Mouse (Mus musculus): ENCODE results near the gene Sfrp4.

The Sfrp4 gene

DNA sequence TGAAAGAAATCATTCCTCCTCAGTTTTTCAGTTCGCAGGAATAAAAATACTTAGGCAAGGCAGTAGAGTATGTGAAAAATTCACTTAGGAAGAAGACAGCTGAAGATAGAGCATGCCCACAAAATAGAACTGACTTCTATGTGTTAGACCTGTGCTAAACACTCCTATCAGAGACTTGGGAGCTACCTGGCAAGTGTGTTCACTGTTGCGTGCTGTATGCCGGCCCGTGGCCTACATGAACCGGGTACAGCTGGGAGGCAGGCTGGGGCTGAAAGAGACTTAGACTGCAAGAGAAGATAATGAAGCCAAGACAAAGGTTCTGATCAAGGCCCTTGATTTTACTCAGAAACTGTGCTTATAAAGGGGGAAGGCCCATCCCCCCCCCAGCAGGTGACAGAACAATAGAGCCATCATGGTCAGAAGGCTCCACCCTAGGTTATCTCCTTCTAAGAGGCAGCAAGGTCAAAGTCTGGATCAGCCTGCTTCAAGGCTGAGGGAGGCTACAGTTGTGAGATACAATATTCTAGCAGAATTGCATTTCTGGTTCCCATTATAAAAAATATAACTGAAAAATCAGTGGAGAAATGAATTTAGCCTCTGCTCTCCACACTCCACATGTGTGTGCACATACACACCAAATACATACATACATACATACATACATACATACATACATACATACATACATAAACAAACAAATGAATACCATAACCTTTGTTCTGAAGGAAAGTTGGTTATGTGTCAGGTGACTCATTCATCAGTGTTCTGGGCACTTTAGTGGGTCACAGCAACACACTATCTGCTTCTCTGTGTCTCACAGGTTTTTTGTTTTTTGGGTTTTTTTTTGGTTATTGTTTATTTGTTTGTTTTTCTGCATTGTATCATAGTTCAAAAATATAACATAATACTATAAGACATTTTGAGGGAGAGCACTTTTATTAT lies 8.1 kb downstream of the Sfrp4 start:
- no peak for DNase-seq (ENCODE audit: low spot score in 2 of 2)

DNA sequence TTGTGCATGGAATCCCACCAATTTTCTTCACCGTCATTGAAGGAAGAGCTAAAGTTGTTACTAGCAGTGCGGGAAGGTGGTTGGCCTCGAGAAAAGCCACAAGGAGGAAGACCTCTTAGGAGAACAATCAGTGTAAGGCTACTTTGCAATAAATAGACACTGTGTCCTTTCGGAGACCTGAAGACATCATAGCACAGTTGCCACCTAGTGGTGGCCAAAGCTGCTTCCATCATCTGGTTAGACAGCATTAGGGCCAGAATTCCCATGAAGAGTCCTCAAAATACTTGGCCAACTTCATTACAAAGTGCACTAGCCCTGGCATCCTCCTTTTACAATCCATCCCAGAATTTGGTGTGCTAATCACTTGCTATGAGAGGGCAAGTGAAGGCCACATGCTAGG lies 13.2 kb downstream of the Sfrp4 start:
- no peak for DNase-seq (ENCODE audit: low spot score in 2 of 2)

DNA sequence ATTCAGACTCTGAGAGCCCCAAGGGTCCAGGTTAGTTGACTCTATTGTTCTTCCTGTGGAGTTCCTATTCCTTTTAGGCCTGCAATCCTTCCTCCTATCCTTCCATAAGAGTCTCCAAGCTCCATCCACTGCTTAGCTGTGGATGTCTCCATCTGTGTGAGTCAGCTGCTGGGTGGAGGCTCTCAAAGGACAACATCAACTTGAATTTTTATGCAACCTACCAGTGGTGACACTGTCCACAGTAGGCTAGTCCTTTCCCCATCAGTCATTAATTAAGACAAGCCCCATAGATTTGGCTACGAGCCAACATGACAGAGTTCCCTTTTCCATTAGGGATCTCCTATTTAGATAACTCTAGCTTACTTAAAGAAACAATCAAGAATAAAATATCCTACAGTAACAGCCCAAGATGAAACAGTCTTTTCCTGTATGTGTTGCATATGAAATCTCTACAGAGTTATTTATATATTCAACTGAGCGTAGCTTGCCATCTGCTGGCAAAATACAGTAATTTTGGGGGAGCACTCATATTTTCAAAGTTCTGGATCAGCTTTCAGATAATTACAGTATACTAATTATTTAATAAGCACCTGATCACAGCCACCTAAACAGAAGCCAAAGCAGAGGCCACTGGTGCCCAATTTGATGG lies 17.4 kb downstream of the Sfrp4 start:
- DNase-seq (ENCODE audit: low spot score in 2 of 2), result no peak

DNA sequence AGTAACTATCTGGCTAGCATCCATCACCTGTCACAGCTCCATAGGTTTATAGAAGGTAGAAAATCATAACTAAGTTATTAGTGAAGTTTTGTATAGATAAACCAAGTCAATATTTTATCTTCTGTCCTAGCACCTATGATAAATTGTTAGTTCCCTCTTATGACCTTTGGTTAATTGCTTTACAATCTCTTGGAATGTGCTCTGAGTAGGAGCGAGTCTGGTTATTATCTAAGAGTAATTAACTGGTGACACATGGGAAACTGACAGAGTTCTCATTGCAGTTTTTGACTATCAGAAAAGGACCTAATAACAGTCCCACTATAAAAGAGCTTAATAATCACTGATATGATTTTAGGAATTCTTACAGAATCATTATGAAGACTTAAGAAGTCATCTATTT lies 20.6 kb downstream of the Sfrp4 start:
- DNase-seq (ENCODE audit: low spot score in 2 of 2), result no peak

DNA sequence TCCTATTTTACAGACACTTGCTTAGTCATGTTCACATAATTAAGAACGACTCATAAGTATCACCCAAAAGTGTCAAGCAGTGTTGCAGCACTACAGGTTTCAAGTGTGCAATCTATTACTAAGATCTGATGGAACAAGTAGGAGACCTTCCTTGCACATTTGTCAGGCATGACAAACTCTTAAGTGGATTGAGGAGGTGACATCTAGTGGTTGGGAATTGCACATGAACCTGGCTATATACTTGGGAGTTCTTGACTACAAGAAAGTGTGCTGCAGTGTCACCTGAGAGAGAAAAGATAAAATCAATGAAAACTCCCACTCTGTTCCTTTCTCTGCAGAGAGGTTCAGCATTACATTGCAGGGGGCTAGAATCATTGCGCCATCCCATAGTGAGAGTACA lies 21.3 kb downstream of the Sfrp4 start:
- no peak for DNase-seq (ENCODE audit: low spot score in 2 of 2)

DNA sequence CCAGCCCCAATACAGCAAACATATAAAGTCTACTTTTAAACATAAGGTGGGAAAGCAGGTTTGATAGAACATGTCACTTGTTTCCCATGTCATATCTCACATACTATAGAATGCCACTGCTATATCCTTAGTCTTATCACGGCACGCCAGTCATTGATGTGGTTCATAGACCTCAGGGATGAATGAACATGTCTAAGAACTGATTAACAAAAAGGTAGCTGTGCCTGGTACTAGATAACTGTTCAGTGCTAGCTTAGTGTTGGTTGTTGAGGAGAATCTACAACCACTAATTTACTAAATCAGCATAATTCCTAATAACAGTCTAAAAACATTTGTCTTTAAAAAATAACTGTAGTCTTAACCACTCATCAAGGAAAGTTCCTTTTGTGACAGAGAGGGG lies 26.9 kb downstream of the Sfrp4 start:
- no peak for DNase-seq (ENCODE audit: low spot score in 2 of 2)

DNA sequence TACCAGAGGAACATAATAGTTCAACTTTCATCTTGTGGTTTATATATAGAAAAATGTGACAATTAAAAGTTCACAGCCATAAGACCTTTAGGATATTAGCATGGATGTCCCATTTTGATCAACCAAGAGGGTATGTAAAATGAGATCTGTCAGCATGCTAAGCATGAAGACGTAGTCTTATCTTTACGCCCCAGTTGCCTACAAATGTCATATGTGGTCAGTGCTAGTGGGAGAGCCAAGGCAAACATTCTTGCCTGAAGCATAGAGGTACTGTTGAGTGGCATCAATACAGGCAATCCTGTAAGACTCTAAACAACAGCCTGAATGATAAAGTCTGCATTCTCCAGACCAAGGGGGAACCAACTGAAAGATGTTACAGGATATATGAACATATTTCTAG lies 29.5 kb downstream of the Sfrp4 start:
- DNase-seq (ENCODE audit: low spot score in 2 of 2), result no peak

DNA sequence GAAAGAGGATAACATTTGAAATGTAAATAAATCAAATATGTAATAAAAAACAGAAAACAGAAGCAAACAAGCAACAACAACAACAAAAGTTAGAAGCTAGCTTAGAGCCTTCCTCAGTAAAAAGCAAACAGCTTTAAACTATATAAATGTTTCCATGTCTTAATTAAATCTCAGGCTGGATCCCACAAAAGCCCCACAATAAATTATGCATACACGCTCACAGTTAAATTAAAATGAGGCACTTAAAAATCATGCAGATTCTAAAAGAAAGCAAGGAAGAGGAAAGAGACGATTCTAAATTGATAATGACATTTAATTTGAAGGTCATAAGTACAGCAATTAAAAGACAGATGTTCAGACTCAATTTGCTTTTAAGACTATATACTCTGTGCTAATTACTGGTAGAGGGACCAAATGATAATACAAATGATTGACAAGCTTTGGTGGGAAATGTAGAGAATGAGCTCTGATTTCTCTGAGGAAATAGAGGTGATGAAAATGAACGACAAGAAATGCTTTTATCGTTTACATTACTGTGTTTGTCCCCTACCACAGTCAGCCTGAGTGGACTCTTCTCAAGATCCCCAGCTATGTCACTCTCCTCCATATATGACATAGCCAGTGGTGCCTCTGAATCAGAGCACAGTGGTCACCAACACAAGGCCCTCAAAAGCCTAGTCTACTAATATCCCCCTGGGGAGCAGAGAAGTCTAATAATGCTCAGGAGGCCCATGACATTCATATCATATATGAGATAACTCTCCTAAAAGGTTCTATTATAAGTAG lies 45.6 kb downstream of the Sfrp4 start:
- DNase-seq (ENCODE audit: low spot score in 2 of 2), result no peak

DNA sequence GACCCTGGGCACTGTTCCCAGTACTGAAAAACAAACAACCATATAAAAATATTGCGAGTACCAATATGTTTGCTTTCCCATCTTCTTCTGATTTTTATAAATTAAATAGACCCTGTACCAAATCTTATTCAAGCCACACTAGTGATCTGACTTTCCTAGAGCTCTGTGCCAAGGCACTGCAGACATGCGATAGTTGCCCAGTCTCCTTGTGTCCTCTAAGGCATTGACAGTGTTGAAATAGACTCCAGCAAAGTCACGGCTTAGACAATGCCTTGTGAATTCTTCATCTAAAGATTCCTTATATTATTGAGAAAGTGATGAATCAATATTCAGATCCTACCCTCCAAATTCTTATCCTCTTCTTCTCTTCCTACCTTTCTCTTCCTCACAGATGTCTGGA lies 51.1 kb downstream of the Sfrp4 start:
- no peak for DNase-seq (ENCODE audit: low spot score in 2 of 2)

DNA sequence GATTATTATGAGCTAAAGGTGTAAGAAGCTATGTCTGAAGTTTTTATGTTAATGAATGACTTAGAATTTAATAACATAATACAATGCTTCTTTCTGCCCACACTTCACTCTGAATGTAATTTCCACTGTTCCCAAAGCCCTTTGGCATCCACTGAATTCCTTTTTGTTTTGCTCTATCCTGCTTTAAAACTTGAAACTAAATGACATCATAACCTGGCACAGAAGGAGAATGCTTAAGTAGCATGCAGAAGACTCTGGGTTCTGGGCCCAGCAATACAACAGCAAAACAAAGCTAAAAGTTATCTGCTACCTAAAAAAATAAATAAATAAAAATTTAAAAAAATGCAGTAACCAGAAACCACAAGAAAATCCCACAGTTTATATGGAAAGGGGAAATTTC lies 51.7 kb downstream of the Sfrp4 start:
- DNase-seq (ENCODE audit: low spot score in 2 of 2), result no peak

Data from spleen, postnatal 14 days (tissue).